Mouse (Mus musculus): ENCODE data around the gene Xrra1. TPM values are rescaled to one million over a fixed set of nuclear protein-coding genes. Genes with fewer than 3 reads are reported as not detected.

The Xrra1 gene
- polyA plus RNA-seq, 1 experiment from 2014 or later: 0.23 TPM

DNA sequence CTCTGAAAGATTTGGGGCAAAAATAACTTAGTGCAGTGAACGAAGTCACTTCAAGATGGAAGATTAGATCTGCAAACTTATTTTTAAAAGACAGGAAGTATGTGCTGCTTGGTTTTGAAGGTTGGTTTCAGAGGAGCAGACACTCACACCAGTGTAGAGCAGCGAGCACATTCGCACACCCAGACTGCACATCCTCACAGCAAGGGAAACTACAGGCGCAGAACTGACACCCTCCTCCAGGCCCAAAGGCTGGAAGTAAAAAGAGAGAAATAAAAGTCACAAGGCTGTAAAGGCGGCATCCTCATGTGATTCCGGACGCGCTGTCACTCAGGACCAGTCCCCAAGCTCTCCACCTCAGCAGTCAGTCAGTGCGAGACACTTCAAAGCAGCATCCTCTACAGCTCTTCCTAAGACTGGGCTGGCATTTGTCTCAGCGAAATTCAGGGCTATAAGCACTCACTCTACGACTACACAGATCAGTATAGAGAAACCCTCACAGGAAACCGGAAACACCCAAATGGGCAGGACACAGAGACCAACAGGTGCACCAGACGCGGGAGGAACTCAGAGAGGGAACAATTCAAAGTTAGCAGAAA is 2.6 kb upstream of the Xrra1 start:
- no peaks in the 10 kb centered on the region for H3K9me3 ChIP-seq (replicated peaks; ENCODE audit: control insufficient read depth, low read length)
- H3K4me2 ChIP-seq: 0 out of 2 replicates have a peak overlapping the region, but pooled peaks have one; percentile 5
- WGBS (ENCODE audit: insufficient replicate concordance): 83% methylated on average over 14 of the region's 14 CpGs
- no peak overlapping the region for H3K9ac ChIP-seq (ENCODE audit: low read depth, low read length)
- peaks cover 16% of the 10 kb centered on the region for H3K4me1 ChIP-seq (ENCODE audit: control insufficient read depth, insufficient read depth, low read length)
- no peak overlapping the region for H3K4me3 ChIP-seq (ENCODE audit: low read depth, low read length)
- ATAC-seq (replicated peaks; ENCODE audit: insufficient number of reproducible peaks, low FRiP score, low TSS enrichment): no peak
- peaks cover 2% of the 10 kb centered on the region; the same call in 1 of the 2 replicates for H3K36me3 ChIP-seq (ENCODE audit: control insufficient read depth, insufficient read depth, low read length)
- no peaks in the 10 kb centered on the region for H3K27me3 ChIP-seq (ENCODE audit: control insufficient read depth, insufficient read depth, low read length)
- H3K27ac ChIP-seq (ENCODE audit: low read depth, low read length): no peak overlapping the region

DNA sequence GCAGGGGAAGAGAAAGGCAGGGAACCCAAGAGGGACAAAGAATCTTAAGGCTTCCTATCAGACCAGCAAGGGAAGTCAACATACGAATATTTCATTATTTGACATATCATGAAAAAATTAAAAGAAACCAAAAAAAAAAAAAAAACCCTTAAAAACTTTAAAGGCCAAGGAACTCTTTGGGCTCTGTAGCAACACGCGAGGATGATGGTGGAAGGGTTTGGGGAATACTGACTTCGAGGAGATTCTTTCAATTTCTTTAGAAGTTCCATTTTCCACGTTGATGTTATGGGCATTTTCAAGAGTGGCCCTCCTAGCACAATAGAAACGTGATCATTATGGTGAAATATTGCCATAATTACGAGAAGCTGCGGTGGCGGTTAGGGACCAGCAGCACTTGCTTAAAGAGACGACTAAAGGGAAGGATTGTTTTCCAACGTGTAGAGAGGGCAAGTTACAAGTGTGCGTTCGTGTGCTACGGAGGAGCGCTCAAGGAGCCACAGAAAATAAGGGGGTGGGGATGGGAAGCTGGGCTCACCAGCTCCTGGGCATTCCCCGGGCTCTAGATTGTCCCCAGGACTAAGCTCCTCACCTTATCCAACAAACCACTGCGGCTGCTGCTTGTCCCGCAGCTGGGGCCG is 622 bp upstream of the Xrra1 start:
- no peaks in the 10 kb centered on the region for H3K27me3 ChIP-seq (ENCODE audit: control insufficient read depth, insufficient read depth, low read length)
- H3K36me3 ChIP-seq (ENCODE audit: control insufficient read depth, insufficient read depth, low read length): peaks cover 2% of the 10 kb centered on the region; the same call in 1 of the 2 replicates
- peaks cover 10% of the 10 kb centered on the region for H3K4me1 ChIP-seq (ENCODE audit: control insufficient read depth, insufficient read depth, low read length)
- H3K27ac ChIP-seq (ENCODE audit: low read depth, low read length): peak overlapping the region; percentile 59; the same call in 1 of the 2 replicates
- WGBS (ENCODE audit: insufficient replicate concordance): 1% methylated on average over 19 of the region's 19 CpGs
- H3K9ac ChIP-seq (ENCODE audit: low read depth, low read length): peak overlapping the region; percentile 98
- peak; percentile 33 for ATAC-seq (replicated peaks; ENCODE audit: insufficient number of reproducible peaks, low FRiP score, low TSS enrichment)
- H3K4me2 ChIP-seq: peak overlapping the region; percentile 85
- H3K9me3 ChIP-seq (replicated peaks; ENCODE audit: control insufficient read depth, low read length): no peaks in the 10 kb centered on the region
- H3K4me3 ChIP-seq (ENCODE audit: low read depth, low read length): peak overlapping the region; percentile 96

DNA sequence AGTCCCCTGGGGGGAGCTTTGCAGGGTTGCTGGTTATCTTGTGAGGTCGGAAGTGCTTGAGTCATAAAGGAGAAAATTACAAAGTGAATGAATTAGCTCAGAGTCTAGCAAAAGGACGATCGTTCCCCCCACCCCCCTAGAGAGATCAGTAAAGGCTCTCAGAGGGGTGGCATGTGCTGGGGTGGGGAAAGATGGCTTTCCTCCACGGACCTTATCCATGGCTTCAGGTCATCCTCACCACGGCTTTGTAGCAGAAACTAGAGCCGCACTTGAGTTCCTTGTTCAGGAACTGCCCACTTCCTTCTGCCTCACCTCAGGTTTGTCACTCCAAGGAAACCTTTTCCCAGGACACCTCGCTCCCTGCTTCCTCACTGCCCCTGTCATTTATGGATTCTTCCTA is 4.4 kb downstream of the Xrra1 start, which contains the start of gene Spcs2:
Spcs2 (minus strand) TSS at position 101 of the 400 bp plus-strand sequence.
- Histone ChIP-seq H3K9ac (ENCODE audit: low read depth, low read length) (no peak within 1 kb of the TSS), H3K9me3 (replicated peaks; ENCODE audit: control insufficient read depth, low read length) (no peaks in the 10 kb centered on the region), H3K4me1 (ENCODE audit: control insufficient read depth, insufficient read depth, low read length) (peaks cover 4% of the 10 kb centered on the region; the same call in 1 of the 2 replicates), H3K4me2 (no peak within 1 kb of the TSS), H3K36me3 (ENCODE audit: control insufficient read depth, insufficient read depth, low read length) (no peaks in the 10 kb centered on the region), H3K27ac (ENCODE audit: low read depth, low read length) (no peak within 1 kb of the TSS), H3K27me3 (ENCODE audit: control insufficient read depth, insufficient read depth, low read length) (no peaks in the 10 kb centered on the region), H3K4me3 (ENCODE audit: low read depth, low read length) (no peak within 1 kb of the TSS)
- WGBS (ENCODE audit: insufficient replicate concordance): 39% methylated on average over 7 of the region's 7 CpGs
- no peak for ATAC-seq (replicated peaks; ENCODE audit: insufficient number of reproducible peaks, low FRiP score, low TSS enrichment)

DNA sequence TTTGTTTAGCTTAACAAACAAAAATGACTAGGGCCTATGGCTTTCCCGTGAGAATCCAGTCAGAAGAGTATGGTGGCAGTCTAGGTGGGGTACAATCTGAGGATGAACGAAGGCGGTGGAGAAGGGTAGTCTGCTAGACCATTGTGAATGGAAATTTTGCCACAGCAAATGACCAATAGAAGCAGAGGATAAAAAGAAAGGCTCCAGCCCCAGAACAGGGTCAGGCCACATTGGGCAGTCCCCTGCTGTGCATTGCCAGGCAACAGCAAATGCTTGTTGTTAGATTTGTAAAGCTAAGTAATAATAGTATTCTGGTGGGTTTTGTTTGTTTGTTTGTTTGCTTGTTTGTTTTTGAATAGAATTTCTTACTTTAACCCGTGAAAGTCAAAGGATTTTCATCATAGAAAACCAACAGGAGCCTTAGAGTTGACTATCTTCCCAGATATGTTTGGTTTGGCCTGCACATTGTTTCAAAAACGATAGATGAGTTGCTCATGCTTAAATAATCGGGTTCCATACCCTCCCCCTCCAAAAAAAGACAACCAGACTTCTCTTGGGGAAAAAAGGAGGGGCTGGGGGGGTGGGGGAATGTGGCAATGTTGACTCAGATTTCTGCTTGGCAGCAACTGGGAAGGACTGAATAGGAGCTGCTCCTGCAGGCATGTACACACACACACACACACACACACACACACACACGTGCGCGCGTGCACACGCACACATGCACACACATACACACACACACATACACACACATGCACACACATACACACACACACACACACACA is 5.5 kb downstream of the Xrra1 start:
- WGBS (ENCODE audit: insufficient replicate concordance): 69% methylated on average over 11 of the region's 11 CpGs
- Histone ChIP-seq H3K27ac (ENCODE audit: low read depth, low read length) (no peak overlapping the region), H3K36me3 (ENCODE audit: control insufficient read depth, insufficient read depth, low read length) (no peaks in the 10 kb centered on the region), H3K9ac (ENCODE audit: low read depth, low read length) (no peak overlapping the region), H3K4me2 (no peak overlapping the region), H3K4me1 (ENCODE audit: control insufficient read depth, insufficient read depth, low read length) (0 out of 2 replicates have a peak, but pooled peaks cover 4% of the 10 kb centered on the region), H3K4me3 (ENCODE audit: low read depth, low read length) (no peak overlapping the region), H3K9me3 (replicated peaks; ENCODE audit: control insufficient read depth, low read length) (no peaks in the 10 kb centered on the region), H3K27me3 (ENCODE audit: control insufficient read depth, insufficient read depth, low read length) (no peaks in the 10 kb centered on the region)
- no peak for ATAC-seq (replicated peaks; ENCODE audit: insufficient number of reproducible peaks, low FRiP score, low TSS enrichment)

DNA sequence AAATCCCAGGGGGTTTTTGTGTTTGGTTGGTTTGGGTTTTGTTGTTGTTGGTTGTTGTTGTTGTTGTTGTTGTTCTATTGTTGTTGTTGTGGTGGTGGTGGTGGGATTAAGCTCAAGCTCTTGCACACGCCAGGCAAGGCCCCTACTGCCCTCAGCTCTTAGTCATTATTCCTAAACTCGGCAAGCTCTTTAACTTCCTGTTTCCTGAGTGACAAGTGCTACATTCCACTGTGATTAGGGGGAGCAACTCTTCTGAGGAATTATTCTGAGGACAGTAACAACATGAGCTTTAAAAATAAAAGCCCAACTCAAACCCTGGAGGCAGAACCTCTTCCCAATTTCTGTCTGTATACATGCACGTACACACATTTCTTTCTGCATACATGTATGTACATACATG is 6.3 kb downstream of the Xrra1 start:
- Histone ChIP-seq H3K27ac (ENCODE audit: low read depth, low read length) (no peak overlapping the region), H3K4me1 (ENCODE audit: control insufficient read depth, insufficient read depth, low read length) (0 out of 2 replicates have a peak, but pooled peaks cover 4% of the 10 kb centered on the region), H3K4me3 (ENCODE audit: low read depth, low read length) (no peak overlapping the region), H3K9ac (ENCODE audit: low read depth, low read length) (no peak overlapping the region), H3K9me3 (replicated peaks; ENCODE audit: control insufficient read depth, low read length) (no peaks in the 10 kb centered on the region), H3K4me2 (no peak overlapping the region), H3K27me3 (ENCODE audit: control insufficient read depth, insufficient read depth, low read length) (no peaks in the 10 kb centered on the region), H3K36me3 (ENCODE audit: control insufficient read depth, insufficient read depth, low read length) (no peaks in the 10 kb centered on the region)
- WGBS (ENCODE audit: insufficient replicate concordance): 28% methylated on average over 3 of the region's 3 CpGs
- 0 out of 2 replicates have a peak, but pooled peaks have one; percentile 69 for ATAC-seq (replicated peaks; ENCODE audit: insufficient number of reproducible peaks, low FRiP score, low TSS enrichment)

DNA sequence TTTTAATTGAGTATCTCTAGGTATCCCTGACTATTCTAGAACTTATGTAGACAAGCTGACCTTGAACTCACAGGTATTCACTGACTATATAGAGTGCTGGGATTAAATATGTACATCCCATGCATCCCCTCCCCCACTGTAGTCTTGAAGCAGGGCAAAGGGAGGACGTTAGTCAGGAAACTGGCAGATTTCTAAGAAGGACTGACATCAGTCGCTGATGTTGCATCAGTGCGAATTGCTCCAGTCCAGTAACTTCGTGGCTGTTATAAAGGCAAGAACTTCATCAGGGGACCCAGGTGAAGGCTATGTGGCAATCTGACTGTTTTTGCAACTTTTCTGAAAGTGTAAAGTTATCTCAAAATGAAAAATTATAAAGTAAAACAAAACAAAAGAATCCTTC is 10.4 kb downstream of the Xrra1 start:
- no peaks in the 10 kb centered on the region for H3K9me3 ChIP-seq (replicated peaks; ENCODE audit: control insufficient read depth, low read length)
- peaks cover 7% of the 10 kb centered on the region; the same call in 1 of the 2 replicates for H3K4me1 ChIP-seq (ENCODE audit: control insufficient read depth, insufficient read depth, low read length)
- no peak for ATAC-seq (replicated peaks; ENCODE audit: insufficient number of reproducible peaks, low FRiP score, low TSS enrichment)
- no peaks in the 10 kb centered on the region for H3K36me3 ChIP-seq (ENCODE audit: control insufficient read depth, insufficient read depth, low read length)
- no peak overlapping the region for H3K4me2 ChIP-seq
- WGBS (ENCODE audit: insufficient replicate concordance): 67% methylated on average over 4 of the region's 4 CpGs
- no peak overlapping the region for H3K4me3 ChIP-seq (ENCODE audit: low read depth, low read length)
- no peak overlapping the region for H3K9ac ChIP-seq (ENCODE audit: low read depth, low read length)
- no peak overlapping the region for H3K27ac ChIP-seq (ENCODE audit: low read depth, low read length)
- H3K27me3 ChIP-seq (ENCODE audit: control insufficient read depth, insufficient read depth, low read length): no peaks in the 10 kb centered on the region

DNA sequence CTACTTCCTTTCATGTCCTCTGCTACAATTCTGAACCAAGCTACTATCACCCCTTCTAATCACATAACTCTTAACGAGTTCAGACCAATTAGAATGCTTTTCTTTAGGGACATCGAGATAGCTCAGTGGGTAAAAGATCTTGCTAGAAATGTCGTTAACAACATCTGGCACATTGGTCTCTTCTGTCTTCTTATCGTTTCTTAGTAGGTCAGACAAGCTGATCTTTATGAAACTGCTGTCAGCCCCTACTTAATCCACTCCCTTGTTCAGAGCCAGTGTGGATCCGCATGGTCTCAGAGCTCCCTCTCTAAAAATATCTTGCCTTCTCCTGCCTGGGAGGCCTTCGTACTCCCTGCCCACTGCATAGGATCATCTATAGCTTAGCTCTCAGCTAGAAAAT is 15.0 kb downstream of the Xrra1 start:
- no peak overlapping the region for H3K27ac ChIP-seq (ENCODE audit: low read depth, low read length)
- H3K9me3 ChIP-seq (replicated peaks; ENCODE audit: control insufficient read depth, low read length): no peaks in the 10 kb centered on the region
- no peak overlapping the region for H3K9ac ChIP-seq (ENCODE audit: low read depth, low read length)
- peaks cover 7% of the 10 kb centered on the region for H3K4me1 ChIP-seq (ENCODE audit: control insufficient read depth, insufficient read depth, low read length)
- H3K27me3 ChIP-seq (ENCODE audit: control insufficient read depth, insufficient read depth, low read length): no peaks in the 10 kb centered on the region; the same call in 1 of the 2 replicates
- WGBS (ENCODE audit: insufficient replicate concordance): 39% methylated on average over 6 of the region's 6 CpGs
- no peak overlapping the region for H3K4me3 ChIP-seq (ENCODE audit: low read depth, low read length)
- ATAC-seq (replicated peaks; ENCODE audit: insufficient number of reproducible peaks, low FRiP score, low TSS enrichment): no peak
- no peak overlapping the region; the same call in 1 of the 2 replicates for H3K4me2 ChIP-seq
- H3K36me3 ChIP-seq (ENCODE audit: control insufficient read depth, insufficient read depth, low read length): no peaks in the 10 kb centered on the region

DNA sequence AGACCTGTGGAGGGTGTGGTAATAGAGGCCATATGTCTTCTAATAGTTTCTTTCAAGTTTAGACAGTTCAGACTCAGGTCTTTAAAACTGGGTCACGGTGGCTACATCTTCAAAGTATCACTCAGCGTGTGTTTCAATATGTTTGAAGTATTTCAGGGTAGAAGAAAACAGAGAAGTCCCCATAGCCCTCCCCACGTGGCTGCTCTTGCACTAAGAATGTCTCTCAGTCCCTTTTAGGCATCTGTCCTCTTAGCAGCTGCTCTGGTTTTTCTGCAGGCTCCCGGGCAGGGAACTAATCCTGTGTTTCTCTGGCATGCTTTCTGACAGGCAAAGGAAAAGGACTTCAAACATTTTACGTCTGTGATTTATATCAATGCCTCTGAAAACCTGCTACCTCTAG is 17.0 kb downstream of the Xrra1 start:
- Histone ChIP-seq H3K9ac (ENCODE audit: low read depth, low read length) (no peak overlapping the region), H3K4me2 (no peak overlapping the region), H3K27me3 (ENCODE audit: control insufficient read depth, insufficient read depth, low read length) (no peaks in the 10 kb centered on the region; the same call in 1 of the 2 replicates), H3K36me3 (ENCODE audit: control insufficient read depth, insufficient read depth, low read length) (no peaks in the 10 kb centered on the region), H3K4me3 (ENCODE audit: low read depth, low read length) (no peak overlapping the region), H3K9me3 (replicated peaks; ENCODE audit: control insufficient read depth, low read length) (no peaks in the 10 kb centered on the region), H3K4me1 (ENCODE audit: control insufficient read depth, insufficient read depth, low read length) (peaks cover 7% of the 10 kb centered on the region), H3K27ac (ENCODE audit: low read depth, low read length) (peak overlapping the region; percentile 35; the same call in 1 of the 2 replicates)
- ATAC-seq (replicated peaks; ENCODE audit: insufficient number of reproducible peaks, low FRiP score, low TSS enrichment): no peak
- 35% methylated on average over 5 of the region's 5 CpGs for WGBS (ENCODE audit: insufficient replicate concordance)

Measured in heart, embryonic 11.5 days (tissue).